Mouse (Mus musculus) kidney, postnatal 0 days (tissue): Measurements from ENCODE around the gene Pstpip1. TPM values are rescaled to one million over a fixed set of nuclear protein-coding genes. Genes with fewer than 3 reads are reported as not detected.
A peak's percentile ranks its signal among the peaks of the same experiment; 100 is the strongest.

Source experiments
- ATAC-seq: fragments of 200-750 bp; cut with Nextera tagmentation; replicated peaks from 2 replicates; pipeline ENCODE4 v1.8.0; 2017; ENCODE audit warnings: low read depth, moderate number of reproducible peaks, moderate TSS enrichment, moderate library complexity; ENCODE audit not compliant: low FRiP score
- DNase-seq: peaks from one replicate; pipeline ENCODE4 v3.0.0-alpha.2; 2016; ENCODE audit warnings: low spot score
- H3K27ac ChIP-seq: fragments of 300-500 bp; sonication (generic); 2 replicates; pipeline ENCODE4 v1.5.1; 2014; ENCODE audit warnings: mild to moderate bottlenecking
- H3K27me3 ChIP-seq: fragments of 300-500 bp; sonication (generic); 2 replicates; pipeline ENCODE4 v1.6.1; 2014; ENCODE audit warnings: low read length, mixed read lengths; ENCODE audit not compliant: insufficient read depth
- H3K36me3 ChIP-seq: fragments of 300-500 bp; sonication (generic); 2 replicates; pipeline ENCODE4 v1.6.1; 2014; ENCODE audit warnings: low read length, mixed read lengths; ENCODE audit not compliant: insufficient read depth
- H3K4me1 ChIP-seq: fragments of 300-500 bp; sonication (generic); replicated peaks from 2 replicates; pipeline ENCODE4 v1.6.1; 2014; ENCODE audit warnings: antibody characterized with exemption, low read length, mixed read lengths; ENCODE audit not compliant: insufficient read depth
- H3K4me2 ChIP-seq: fragments of 300-500 bp; sonication (generic); 2 replicates; pipeline ENCODE4 v1.6.1; 2014; ENCODE audit warnings: mild to moderate bottlenecking, low read length, moderate library complexity, mixed read lengths
- H3K4me3 ChIP-seq: fragments of 300-500 bp; sonication (generic); replicated peaks from 2 replicates; pipeline ENCODE4 v1.5.1; 2014; ENCODE audit warnings: low read depth, low read length
- H3K9ac ChIP-seq: fragments of 300-500 bp; sonication (generic); 2 replicates; pipeline ENCODE4 v1.6.1; 2014; ENCODE audit warnings: low read depth, low read length
- H3K9me3 ChIP-seq: fragments of 300-500 bp; sonication (generic); replicated peaks from 2 replicates; pipeline ENCODE4 v1.6.1; 2016; ENCODE audit warnings: low read length, inconsistent platforms, mixed read lengths
- CTCF ChIP-seq: IDR thresholded peaks from 2 replicates; pipeline ENCODE4 v1.5.1; 2016; ENCODE audit warnings: antibody characterized with exemption, low read depth, mild to moderate bottlenecking, moderate library complexity
- WGBS: fragments of 180-500 bp; shearing (Covaris S2); extraction: QIAGEN DNeasy Blood & Tissue Kit; methylation state at CpG from one replicate; pipeline ENCODE4 v1.1.7; 2014; 5-methylcytosine and 5-hydroxymethylcytosine counted together
- polyA plus RNA-seq: library from polyadenylated mRNA; unstranded; fragments of >200 nt; fragmentation: Nextera tagmentation; extraction: Ambion mirVana; gene quantifications from 2 replicates; pipeline ENCODE4 v1.2.1, GENCODE M21; 2015

Gene Pstpip1
- polyA plus RNA-seq, result 1.1 and 1.3 TPM in 2 replicates

DNA sequence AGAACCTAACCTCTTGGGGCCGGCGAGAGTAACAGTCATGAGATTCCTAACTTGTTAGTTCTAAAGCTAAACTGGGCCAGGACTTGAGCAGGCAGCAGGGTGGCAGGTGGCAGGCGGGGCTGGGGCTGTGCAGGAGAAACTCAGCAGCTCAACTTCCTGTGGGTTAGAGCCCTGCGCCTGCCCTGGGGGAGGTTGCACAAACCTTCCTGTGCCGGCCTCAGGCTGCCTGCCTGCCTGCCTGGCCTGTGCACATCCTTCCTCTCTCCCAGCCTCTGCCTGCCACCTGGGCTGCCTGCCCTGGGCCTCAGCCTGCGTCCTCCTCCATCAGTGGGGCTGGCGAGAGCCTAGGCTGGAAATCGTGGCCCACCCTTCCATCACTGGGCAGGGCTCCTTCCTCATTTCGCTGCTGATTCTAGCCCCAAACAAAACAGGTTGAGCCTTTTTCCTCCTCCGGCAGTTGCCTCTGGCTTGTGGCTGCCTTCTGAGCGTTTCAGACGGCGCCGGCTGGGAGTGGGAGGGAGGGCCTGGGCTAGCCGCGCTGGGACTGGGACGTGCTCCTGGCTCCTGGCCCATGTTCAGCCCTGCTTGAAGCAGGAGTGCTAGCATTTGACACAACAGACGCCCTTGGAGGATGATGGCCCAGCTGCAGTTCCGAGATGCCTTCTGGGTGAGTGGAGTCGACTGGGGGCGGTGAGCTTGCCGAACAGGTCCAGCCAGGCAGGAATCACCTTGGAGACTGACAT, at the start of gene Pstpip1:
Pstpip1 (plus strand) TSS at position 185 of the 743 bp plus-strand sequence.
- no peak within 1 kb of the TSS for H3K4me3 ChIP-seq
- no peaks in the 10 kb centered on the region for H3K27me3 ChIP-seq
- DNase-seq (peak; percentile 75), ATAC-seq (peak; percentile 73; the same call in 1 of the 2 replicates)
- no peak for TF ChIP-seq CTCF
- H3K4me1 ChIP-seq, result no peaks in the 10 kb centered on the region
- H3K27ac ChIP-seq, result no peak within 1 kb of the TSS
- no peaks in the 10 kb centered on the region for H3K36me3 ChIP-seq
- no peaks in the 10 kb centered on the region for H3K9me3 ChIP-seq
- H3K9ac ChIP-seq, result peak within 1 kb of the TSS; percentile 23; the same call in 1 of the 2 replicates
- WGBS, result 17% methylated on average over 22 of the region's 22 CpGs
- H3K4me2 ChIP-seq, result peak within 1 kb of the TSS; percentile 37; the same call in 1 of the 2 replicates

DNA sequence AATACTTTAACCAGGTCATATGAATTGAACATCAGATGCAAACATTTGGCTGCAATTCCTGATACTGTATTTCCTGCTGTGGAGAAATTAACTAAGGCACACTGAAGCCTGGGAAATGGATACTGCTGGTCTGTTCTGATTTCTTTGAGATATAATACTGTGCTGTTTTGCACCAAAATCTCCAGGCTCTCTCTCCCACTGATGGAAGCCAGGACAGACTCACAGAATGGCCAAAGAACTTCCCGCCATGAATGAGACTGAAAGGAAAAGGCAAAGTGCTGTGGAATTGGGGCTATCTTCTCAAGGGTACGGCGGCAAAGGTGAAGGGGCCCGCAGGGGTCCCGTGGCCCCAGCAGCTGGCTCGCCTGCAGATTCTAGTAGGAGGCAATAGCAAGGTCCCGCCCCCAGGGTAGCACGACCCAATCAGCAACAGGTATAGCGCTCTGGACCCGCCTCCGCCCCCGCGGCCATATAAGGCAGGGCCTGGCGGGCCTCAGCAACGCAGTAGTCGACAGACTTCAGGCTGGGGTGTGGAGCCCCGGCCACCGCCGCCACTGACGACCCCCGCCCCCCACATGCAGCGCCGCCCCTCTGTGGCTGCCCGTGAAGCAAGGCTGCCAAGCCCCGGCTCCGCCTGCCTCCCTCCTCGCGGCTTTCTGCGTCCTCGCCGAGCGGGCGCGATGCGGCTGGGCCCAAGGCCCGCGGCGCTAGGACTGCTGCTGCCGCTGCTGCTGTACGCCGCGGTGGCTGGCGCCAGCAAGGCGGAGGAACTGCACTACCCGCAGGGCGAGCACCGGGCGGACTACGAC, 48.2 kb upstream of the Pstpip1 start, which contains the start of gene Rcn2:
Rcn2 (plus strand) TSS at position 474 of the 809 bp plus-strand sequence.
- WGBS, result under 1% methylated on average over 49 of the region's 49 CpGs
- Histone ChIP-seq H3K4me2 (peak within 1 kb of the TSS; percentile 60), H3K4me3 (peak within 1 kb of the TSS; percentile 54), H3K9ac (peak within 1 kb of the TSS; percentile 76), H3K9me3 (no peaks in the 10 kb centered on the region), H3K27ac (peak within 1 kb of the TSS; percentile 86), H3K27me3 (no peaks in the 10 kb centered on the region), H3K36me3 (0 out of 2 replicates have a peak, but pooled peaks cover 4% of the 10 kb centered on the region), H3K4me1 (no peaks in the 10 kb centered on the region)
- DNase-seq (peak; percentile 97), ATAC-seq (peak; percentile 100)
- peak; percentile 24; the same call in 1 of the 2 replicates for TF ChIP-seq CTCF

DNA sequence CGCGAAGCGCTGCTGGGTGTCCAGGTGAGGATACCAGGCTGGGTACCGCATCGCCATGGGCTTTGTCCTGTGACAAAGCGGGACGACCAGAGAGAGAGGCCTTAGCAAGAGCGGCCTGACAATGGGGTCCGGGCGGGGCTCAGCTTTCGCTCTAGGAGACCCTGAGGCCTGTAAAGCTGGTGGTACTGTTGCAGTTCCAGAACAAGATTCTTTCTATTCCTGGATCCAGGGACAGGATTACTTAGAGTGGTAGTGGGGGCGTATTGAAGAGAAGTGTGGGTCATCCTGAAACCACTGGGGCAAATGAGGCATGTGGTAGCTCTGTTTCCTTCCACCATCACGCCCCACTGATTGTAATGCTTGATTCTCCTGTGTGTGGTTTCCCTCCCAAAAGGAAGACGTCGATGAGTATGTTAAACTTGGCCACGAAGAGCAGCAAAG, 47.6 kb upstream of the Pstpip1 start:
- no peak for TF ChIP-seq CTCF
- peak overlapping the region; percentile 86 for H3K27ac ChIP-seq
- H3K9me3 ChIP-seq, result no peaks in the 10 kb centered on the region
- peak overlapping the region; percentile 54 for H3K4me3 ChIP-seq
- no peaks in the 10 kb centered on the region for H3K27me3 ChIP-seq
- no peaks in the 10 kb centered on the region for H3K4me1 ChIP-seq
- H3K36me3 ChIP-seq, result 0 out of 2 replicates have a peak, but pooled peaks cover 4% of the 10 kb centered on the region
- peak overlapping the region; percentile 60 for H3K4me2 ChIP-seq
- peak overlapping the region; percentile 76 for H3K9ac ChIP-seq
- ATAC-seq, result no peak
- under 1% methylated on average over 16 of the region's 16 CpGs for WGBS
- peak; percentile 68 for DNase-seq

DNA sequence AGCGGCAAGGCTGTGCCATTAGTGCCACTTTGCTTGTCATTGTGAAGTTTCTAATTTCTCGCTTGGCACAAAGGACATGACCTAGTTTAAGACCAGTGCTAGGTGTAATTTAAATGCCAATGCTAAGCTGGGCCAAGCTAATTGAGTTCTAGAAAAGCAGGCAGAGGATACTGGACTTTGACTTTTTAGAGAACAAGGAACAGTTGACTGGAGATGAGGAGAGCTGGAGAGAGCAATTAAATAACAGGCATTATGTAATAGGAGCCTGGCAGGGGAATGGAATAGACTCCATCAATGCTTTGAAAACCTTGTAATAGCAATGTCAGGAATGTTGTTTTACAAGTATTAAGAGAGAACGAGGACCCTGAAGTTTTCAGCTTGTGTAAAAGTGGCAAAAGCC, 36.0 kb upstream of the Pstpip1 start:
- TF ChIP-seq CTCF, result no peak
- no peaks in the 10 kb centered on the region for H3K4me1 ChIP-seq
- H3K9me3 ChIP-seq, result no peaks in the 10 kb centered on the region
- H3K27me3 ChIP-seq, result no peaks in the 10 kb centered on the region
- no peak overlapping the region for H3K4me2 ChIP-seq
- H3K27ac ChIP-seq, result no peak overlapping the region
- ATAC-seq (no peak), DNase-seq (no peak)
- H3K4me3 ChIP-seq, result no peak overlapping the region
- 69% methylated on average over 3 of the region's 3 CpGs for WGBS
- H3K36me3 ChIP-seq, result peaks cover 13% of the 10 kb centered on the region
- H3K9ac ChIP-seq, result no peak overlapping the region

DNA sequence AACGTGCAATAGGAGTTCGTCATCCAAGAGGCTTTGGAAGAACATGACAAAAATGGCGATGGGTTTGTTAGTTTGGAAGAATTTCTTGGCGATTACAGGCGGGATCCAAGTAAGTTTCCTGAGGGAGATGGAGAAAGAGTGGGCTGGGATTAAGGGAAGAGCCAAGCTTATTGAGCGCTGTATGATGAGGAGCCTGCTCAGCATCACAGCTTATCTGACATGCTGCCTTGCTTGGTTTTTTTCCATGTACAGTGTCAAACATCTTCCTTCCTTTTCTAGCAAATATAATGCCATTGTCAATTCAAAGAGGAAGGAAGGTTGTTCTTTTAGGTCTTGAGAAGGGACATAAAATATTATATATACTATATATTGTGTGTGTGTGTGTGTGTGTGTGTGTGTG, 33.6 kb upstream of the Pstpip1 start:
- Histone ChIP-seq H3K9ac (no peak overlapping the region), H3K4me3 (no peak overlapping the region), H3K9me3 (no peaks in the 10 kb centered on the region), H3K27me3 (no peaks in the 10 kb centered on the region), H3K36me3 (peaks cover 19% of the 10 kb centered on the region), H3K27ac (no peak overlapping the region), H3K4me1 (no peaks in the 10 kb centered on the region), H3K4me2 (no peak overlapping the region)
- no peak for DNase-seq
- WGBS, result 92% methylated on average over 6 of the region's 6 CpGs
- ATAC-seq, result no peak
- TF ChIP-seq CTCF, result no peak

DNA sequence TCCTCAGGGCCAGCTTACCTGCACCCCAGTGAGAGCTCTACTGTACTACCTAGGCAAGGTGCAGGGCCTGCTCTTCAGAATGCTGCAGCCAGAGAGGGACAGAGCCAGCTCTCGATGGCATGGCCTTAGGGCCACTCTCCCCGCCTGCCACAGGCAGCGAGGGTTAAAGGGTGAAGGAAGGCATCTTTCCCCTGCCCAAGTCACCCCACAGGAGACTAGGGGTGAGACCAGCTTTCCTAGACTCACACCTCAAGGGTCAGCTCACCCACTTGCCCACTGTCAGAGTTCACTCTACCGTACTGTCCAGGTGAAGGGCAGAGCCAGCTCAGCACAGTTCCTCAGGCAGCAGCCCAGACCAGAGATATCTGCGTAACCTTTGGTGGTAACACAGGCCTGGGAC, 27.4 kb upstream of the Pstpip1 start:
- no peaks in the 10 kb centered on the region for H3K4me1 ChIP-seq
- WGBS, result 97% methylated on average over 5 of the region's 5 CpGs
- ATAC-seq, result no peak
- no peaks in the 10 kb centered on the region for H3K27me3 ChIP-seq
- H3K4me3 ChIP-seq, result no peak overlapping the region
- DNase-seq, result no peak
- H3K4me2 ChIP-seq, result no peak overlapping the region
- TF ChIP-seq CTCF, result no peak
- H3K27ac ChIP-seq, result no peak overlapping the region
- H3K36me3 ChIP-seq, result peaks cover 20% of the 10 kb centered on the region
- H3K9ac ChIP-seq, result no peak overlapping the region
- no peaks in the 10 kb centered on the region for H3K9me3 ChIP-seq
